Mouse (Mus musculus) liver, embryonic 14.5 days (tissue): Measurements from ENCODE around the gene Ankrd11.

ENCODE experiments used
- CTCF ChIP-seq: IDR thresholded peaks from 2 replicates; pipeline ENCODE4 v1.5.1; 2016; ENCODE audit warnings: antibody characterized with exemption, low read depth, control low read depth
- EP300 ChIP-seq: IDR thresholded peaks from 2 replicates; pipeline ENCODE4 v1.6.1; 2016; ENCODE audit warnings: antibody characterized with exemption, low read depth

DNA sequence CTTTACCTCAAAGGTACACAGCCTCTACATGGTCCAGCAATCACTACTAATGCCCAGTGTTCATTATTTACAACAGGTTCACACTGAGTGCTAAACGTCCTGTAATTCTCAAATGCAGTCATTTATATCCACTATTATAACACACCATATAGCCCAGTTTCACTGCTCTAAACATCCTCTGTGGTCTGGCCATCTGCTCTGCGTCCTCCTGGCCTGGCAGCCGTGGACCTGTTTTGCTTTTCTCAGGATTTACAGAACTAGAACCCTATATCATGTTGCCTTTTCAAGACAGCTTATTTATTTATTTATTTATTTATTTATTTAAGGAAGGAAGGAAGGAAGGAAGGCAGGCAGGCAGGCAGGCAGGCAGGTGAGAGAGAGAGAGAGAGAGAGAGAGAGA is 114.2 kb downstream of the Ankrd11 start:
- no peak for TF ChIP-seq EP300
- TF ChIP-seq CTCF = no peak
